11 mouse cellular contexts compared by ENCODE assay signal in genomic region chr12:84569336-84569970, GRCm38 (mm10). TPM values are rescaled to one million over a fixed set of nuclear protein-coding genes. Genes with fewer than 3 reads are reported as not detected.
DNase-seq lines count a peak whose midpoint lies in the region; ATAC-seq and TF ChIP-seq lines count a peak whose summit lies in the region.
"Had no signal": no experiment of that assay in that cellular context is flagged by ENCODE, and none has a peak within 500 bp of the region (broad histone marks: within the 10 kb centered on the region; RNA-seq: fewer than 3 reads in every experiment).

Vsx2 (plus strand) TSS chr12:84569762.

- H3K9ac ChIP-seq in heart, embryonic 14.5 days (ENCODE audit: low read length), result no peak within 1 kb of the TSS
- H3K9ac ChIP-seq in hindbrain, embryonic 11.5 days (ENCODE audit: low read depth, low read length), result no peak within 1 kb of the TSS
- H3K9ac ChIP-seq in midbrain, embryonic 15.5 days, result no peak within 1 kb of the TSS

- no peak within 1 kb of the TSS for H3K27ac ChIP-seq in heart, embryonic 14.5 days (replicated peaks in 1 of 2; ENCODE audit: control insufficient read depth in 1 of 2, insufficient read depth in 1 of 2, low read depth in 2 of 2, low read length in 2 of 2)
- H3K27ac ChIP-seq in hindbrain, embryonic 11.5 days (ENCODE audit: low read depth, low read length), result no peak within 1 kb of the TSS
- no peak within 1 kb of the TSS for H3K27ac ChIP-seq in midbrain, embryonic 15.5 days

- no peaks in the 10 kb centered on the region for H3K36me3 ChIP-seq in heart, embryonic 14.5 days (ENCODE audit: control insufficient read depth, insufficient read depth, low read length)
- H3K36me3 ChIP-seq in hindbrain, embryonic 11.5 days (ENCODE audit: control insufficient read depth, insufficient read depth, low read length), result no peaks in the 10 kb centered on the region
- H3K36me3 ChIP-seq in midbrain, embryonic 15.5 days (replicated peaks), result no peaks in the 10 kb centered on the region

- TF ChIP-seq POLR2A in brain, embryonic 14.5 days (IDR thresholded peaks at IDR 0.05; ENCODE audit: borderline replicate concordance, extremely low read depth, insufficient read depth, insufficient read length, poor library complexity, severe bottlenecking), result no peak
- TF ChIP-seq POLR2A in lung, adult 2 months (IDR thresholded peaks at IDR 0.05; ENCODE audit: borderline replicate concordance, extremely low read depth, low read depth, low read length), result no peak

- 4% methylated on average over 25 of the region's 25 CpGs for WGBS in heart, embryonic 14.5 days
- 1% methylated on average over 25 of the region's 25 CpGs for WGBS in hindbrain, embryonic 11.5 days
- WGBS in midbrain, embryonic 15.5 days, result 2% methylated on average over 25 of the region's 25 CpGs
- 10% methylated on average over 25 of the region's 25 CpGs for WGBS in lung, adult 2 months

- no peak for DNase-seq in heart, adult 8-10 months (ENCODE audit: low spot score)
- DNase-seq in brain, embryonic 14.5 days (ENCODE audit: low read depth), result peak; percentile 24
- peak; percentile 51 for DNase-seq in hindbrain, embryonic 11.5 days (ENCODE audit: low spot score)
- no peak for DNase-seq in frontal cortex, postnatal 36 days (ENCODE audit: low spot score in 2 of 2)
- DNase-seq in lung, adult 2 months, result no peak

- H3K4me3 ChIP-seq in heart, embryonic 14.5 days (ENCODE audit: control insufficient read depth in 1 of 2, insufficient read depth in 1 of 2, low read depth in 1 of 2, low read length in 2 of 2), result peak within 1 kb of the TSS in 1 of 2 experiments; percentile 30; a peak in 2 of 4 replicates
- peak within 1 kb of the TSS; percentile 14; the same call in 1 of the 2 replicates for H3K4me3 ChIP-seq in hindbrain, embryonic 11.5 days (ENCODE audit: low read depth, low read length)
- no peak within 1 kb of the TSS for H3K4me3 ChIP-seq in midbrain, embryonic 15.5 days
- H3K4me3 ChIP-seq in lung, adult 2 months (replicated peaks; ENCODE audit: extremely low read depth, low read depth, low read length), result no peak within 1 kb of the TSS

- 0 out of 2 replicates have a peak, but pooled peaks have one; percentile 28 for ATAC-seq in heart, embryonic 14.5 days (ENCODE audit: insufficient number of reproducible peaks, insufficient read depth, low FRiP score, low read depth)
- ATAC-seq in hindbrain, embryonic 11.5 days (ENCODE audit: low FRiP score), result no peak
- no peak; the same call in 1 of the 2 replicates for ATAC-seq in midbrain, embryonic 15.5 days (replicated peaks)
- no peak for ATAC-seq in inflammation-experienced regulatory T-cells, adult 6 months

- H3K4me1 ChIP-seq in heart, embryonic 14.5 days (ENCODE audit: control insufficient read depth in 2 of 2, insufficient read depth in 2 of 2, low read length in 2 of 2), result peaks cover 4 to 20% of the 10 kb centered on the region in 2 experiments; a peak in 3 of 4 replicates
- H3K4me1 ChIP-seq in hindbrain, embryonic 11.5 days (replicated peaks; ENCODE audit: control insufficient read depth, insufficient read depth, low read length), result peaks cover 6% of the 10 kb centered on the region; the same call in 1 of the 2 replicates
- H3K4me1 ChIP-seq in midbrain, embryonic 15.5 days, result peaks cover 24% of the 10 kb centered on the region; the same call in 1 of the 2 replicates
- H3K4me1 ChIP-seq in lung, adult 2 months (ENCODE audit: control insufficient read depth, insufficient read depth, low read length), result no peaks in the 10 kb centered on the region

- TF ChIP-seq CTCF in brain, embryonic 14.5 days (IDR thresholded peaks at IDR 0.05; ENCODE audit: borderline replicate concordance, extremely low read depth, insufficient read depth, insufficient read length), result no peak
- no peak for TF ChIP-seq CTCF in lung, adult 2 months (IDR thresholded peaks at IDR 0.05; ENCODE audit: insufficient read depth, low read length)

- H3K4me2 ChIP-seq in heart, embryonic 14.5 days (ENCODE audit: low read length), result peak within 1 kb of the TSS; percentile 39
- H3K4me2 ChIP-seq in hindbrain, embryonic 11.5 days (replicated peaks; ENCODE audit: low read depth, low read length), result no peak within 1 kb of the TSS
- H3K4me2 ChIP-seq in midbrain, embryonic 15.5 days, result peak within 1 kb of the TSS; percentile 21; the same call in 1 of the 2 replicates

- H3K27me3 ChIP-seq in heart, embryonic 14.5 days (ENCODE audit: control insufficient read depth, insufficient read depth, low read length), result peaks cover 76% of the 10 kb centered on the region
- peaks cover 71% of the 10 kb centered on the region for H3K27me3 ChIP-seq in hindbrain, embryonic 11.5 days (ENCODE audit: control insufficient read depth, insufficient read depth, low read length)
- peaks cover 72% of the 10 kb centered on the region for H3K27me3 ChIP-seq in midbrain, embryonic 15.5 days (replicated peaks)

- H3K9me3 ChIP-seq in heart, embryonic 14.5 days (ENCODE audit: control insufficient read depth, low read length), result no peaks in the 10 kb centered on the region
- no peaks in the 10 kb centered on the region for H3K9me3 ChIP-seq in hindbrain, embryonic 11.5 days (ENCODE audit: control insufficient read depth, low read length)
- no peaks in the 10 kb centered on the region for H3K9me3 ChIP-seq in midbrain, embryonic 15.5 days

RNA-seq across cellular contexts. Expression of gene Vsx2, which starts in this region (rescaled TPM):
- polyA plus RNA-seq in heart, embryonic 14.5 days (2014; fragmentation: Nextera tagmentation; extraction: Ambion mirVana), result not detected in 2 replicates
- total RNA-seq in heart, adult 8-10 months (2022), result not detected
- 2.5 and 5.8 TPM in 2 replicates for polyA plus RNA-seq in brain, embryonic 14.5 days (2012; rRNA removed)
- 5.6 and 10.1 TPM in 2 replicates for polyA plus RNA-seq in hindbrain, embryonic 11.5 days (2014; fragmentation: Nextera tagmentation; extraction: Ambion mirVana)
- 1.5 and 1.7 TPM in 2 replicates for polyA plus RNA-seq in midbrain, embryonic 15.5 days (2015; fragmentation: Nextera tagmentation; extraction: Ambion mirVana)
- not detected in 2 replicates for polyA plus RNA-seq in lung, adult 2 months (2012; rRNA removed)
- not detected for polyA plus RNA-seq in inflammation-experienced regulatory T-cells, adult 6 months (2017; shearing (Covaris generic))
- total RNA-seq: adrenal gland, postnatal 14 days; hematopoietic stem cell, adult 5-6 weeks; megakaryocyte-erythroid progenitor cell, adult 5-6 weeks had no signal

Comparison
In these comparisons a context has a peak if more than half of its experiments do, and no peak if none do; other contexts are left out.
1. Peak in ATAC-seq and H3K4me2 ChIP-seq in heart, embryonic 14.5 days; RNA of the gene not detected or under 1 TPM.
2. DNase-seq: peak in brain, embryonic 14.5 days (single experiment) and hindbrain, embryonic 11.5 days (single experiment); none in heart, adult 8-10 months (single experiment), frontal cortex, postnatal 36 days (0 of 2) and lung, adult 2 months (single experiment).